Mouse (Mus musculus): ENCODE results near the gene Vgll2. TPM values are rescaled to one million over a fixed set of nuclear protein-coding genes. Genes with fewer than 3 reads are reported as not detected.

Vgll2 gene
- polyA plus RNA-seq, 1 experiment = not detected

DNA sequence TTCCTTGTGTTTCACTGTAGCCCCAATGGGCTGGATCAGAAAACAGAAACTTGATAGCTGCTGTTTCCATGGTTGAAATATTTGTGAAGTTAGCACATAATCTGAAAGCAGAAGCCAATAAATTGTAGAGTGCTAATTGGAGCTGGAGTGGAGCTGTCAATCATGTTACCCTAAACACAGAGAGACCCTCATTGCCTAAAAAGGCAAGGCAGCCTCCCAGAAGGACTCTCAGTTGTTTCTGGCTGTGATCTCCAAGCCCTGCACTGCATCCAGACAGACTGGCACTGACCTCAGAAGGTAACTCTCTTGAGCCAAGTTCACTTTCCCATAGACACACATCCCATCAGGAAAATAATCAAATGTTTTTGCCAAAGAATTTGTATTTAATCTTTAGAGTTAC, 11.4 kb downstream of the Vgll2 start:
- TF ChIP-seq POLR2A (IDR thresholded peaks at IDR 0.05; ENCODE audit: borderline replicate concordance, insufficient read depth, low read length) = no peak
- no peak for TF ChIP-seq CTCF (IDR thresholded peaks at IDR 0.05; ENCODE audit: borderline replicate concordance, insufficient read depth, low read depth, low read length)
- no peak for DNase-seq
- H3K27me3 ChIP-seq (ENCODE audit: control insufficient read depth, insufficient read depth, low read length) = no peaks in the 10 kb centered on the region; the same call in 1 of the 2 replicates
- no peak overlapping the region for H3K4me3 ChIP-seq (replicated peaks; ENCODE audit: insufficient read depth, low read depth, low read length)
- no peak overlapping the region for H3K27ac ChIP-seq (ENCODE audit: insufficient read depth, low read length)
- H3K4me1 ChIP-seq (ENCODE audit: control insufficient read depth, insufficient read depth, low read length) = no peaks in the 10 kb centered on the region

DNA sequence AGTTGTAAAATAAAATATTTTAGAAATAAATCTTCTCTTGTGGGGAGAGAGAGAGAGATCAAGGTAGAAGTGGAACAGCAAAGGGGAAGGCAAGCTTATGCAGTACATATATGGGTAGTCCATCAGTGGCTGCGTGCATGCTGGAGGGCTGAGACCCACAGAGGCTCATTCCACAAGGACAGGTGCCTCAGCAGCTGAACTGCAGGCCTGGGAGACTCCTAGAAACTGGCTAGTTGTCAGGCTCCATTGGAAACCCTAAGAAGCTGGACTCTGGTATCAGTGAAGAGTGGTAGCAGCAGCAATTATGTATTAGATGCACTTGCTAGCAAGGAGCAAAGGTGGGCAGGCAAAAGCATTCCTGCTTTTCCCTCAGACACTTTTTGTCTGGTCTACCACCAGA, 17.1 kb downstream of the Vgll2 start:
- no peaks in the 10 kb centered on the region for H3K27me3 ChIP-seq (ENCODE audit: control insufficient read depth, insufficient read depth, low read length)
- 79% methylated on average over 1 of the region's 1 CpGs for WGBS
- DNase-seq = no peak
- H3K4me1 ChIP-seq (ENCODE audit: control insufficient read depth, insufficient read depth, low read length) = no peaks in the 10 kb centered on the region
- H3K4me3 ChIP-seq (replicated peaks; ENCODE audit: insufficient read depth, low read depth, low read length) = no peak overlapping the region
- no peak for TF ChIP-seq POLR2A (IDR thresholded peaks at IDR 0.05; ENCODE audit: borderline replicate concordance, insufficient read depth, low read length)
- TF ChIP-seq CTCF (IDR thresholded peaks at IDR 0.05; ENCODE audit: borderline replicate concordance, insufficient read depth, low read depth, low read length) = no peak
- no peak overlapping the region for H3K27ac ChIP-seq (ENCODE audit: insufficient read depth, low read length)

DNA sequence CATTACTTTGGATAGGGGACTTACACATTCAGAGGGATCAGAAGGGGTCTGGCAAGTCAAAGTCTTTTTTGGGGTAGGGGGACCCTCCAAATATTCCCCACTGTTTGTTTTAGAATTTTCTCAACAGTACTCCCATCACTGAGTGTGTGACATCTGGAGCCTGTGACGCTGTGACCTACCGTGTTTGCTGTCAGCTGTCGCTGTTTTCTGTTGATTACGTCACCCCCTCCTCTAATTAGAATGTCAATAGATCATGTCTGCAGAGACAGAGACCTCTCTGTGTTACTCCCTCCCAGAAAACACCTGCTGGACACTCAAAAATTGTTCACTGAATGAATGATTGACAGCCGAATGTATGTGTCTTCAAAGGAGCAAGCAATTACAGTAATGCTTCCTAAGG, 20.8 kb downstream of the Vgll2 start:
- H3K4me3 ChIP-seq (replicated peaks; ENCODE audit: insufficient read depth, low read depth, low read length) = no peak overlapping the region
- TF ChIP-seq CTCF (IDR thresholded peaks at IDR 0.05; ENCODE audit: borderline replicate concordance, insufficient read depth, low read depth, low read length) (no peak), POLR2A (IDR thresholded peaks at IDR 0.05; ENCODE audit: borderline replicate concordance, insufficient read depth, low read length) (no peak)
- no peaks in the 10 kb centered on the region for H3K27me3 ChIP-seq (ENCODE audit: control insufficient read depth, insufficient read depth, low read length)
- 63% methylated on average over 5 of the region's 5 CpGs for WGBS
- no peaks in the 10 kb centered on the region for H3K4me1 ChIP-seq (ENCODE audit: control insufficient read depth, insufficient read depth, low read length)
- no peak overlapping the region for H3K27ac ChIP-seq (ENCODE audit: insufficient read depth, low read length)
- no peak for DNase-seq

DNA sequence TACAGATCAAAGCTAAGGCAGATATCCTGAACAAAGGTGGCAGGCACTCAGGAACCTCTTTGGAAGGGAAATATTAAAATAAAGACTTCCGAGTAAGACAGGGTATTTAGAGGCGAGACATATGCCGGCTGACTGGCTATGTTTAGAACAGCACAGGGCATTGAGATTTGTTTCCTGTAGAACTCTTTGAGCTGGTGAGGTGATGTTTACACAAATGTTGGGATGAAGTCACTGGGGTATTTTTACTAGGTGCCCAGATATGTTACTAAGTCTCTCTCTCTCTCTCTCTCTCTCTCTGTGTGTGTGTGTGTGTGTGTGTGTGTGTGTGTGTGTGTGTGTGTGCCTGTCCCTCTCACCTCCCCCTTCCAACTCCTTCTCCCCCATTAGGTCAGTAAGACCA, 26.0 kb downstream of the Vgll2 start:
- WGBS = 77% methylated on average over 3 of the region's 3 CpGs
- TF ChIP-seq POLR2A (IDR thresholded peaks at IDR 0.05; ENCODE audit: borderline replicate concordance, insufficient read depth, low read length) (no peak), CTCF (IDR thresholded peaks at IDR 0.05; ENCODE audit: borderline replicate concordance, insufficient read depth, low read depth, low read length) (no peak)
- H3K27me3 ChIP-seq (ENCODE audit: control insufficient read depth, insufficient read depth, low read length) = no peaks in the 10 kb centered on the region
- no peak overlapping the region for H3K27ac ChIP-seq (ENCODE audit: insufficient read depth, low read length)
- H3K4me1 ChIP-seq (ENCODE audit: control insufficient read depth, insufficient read depth, low read length) = no peaks in the 10 kb centered on the region
- DNase-seq = no peak
- H3K4me3 ChIP-seq (replicated peaks; ENCODE audit: insufficient read depth, low read depth, low read length) = no peak overlapping the region

DNA sequence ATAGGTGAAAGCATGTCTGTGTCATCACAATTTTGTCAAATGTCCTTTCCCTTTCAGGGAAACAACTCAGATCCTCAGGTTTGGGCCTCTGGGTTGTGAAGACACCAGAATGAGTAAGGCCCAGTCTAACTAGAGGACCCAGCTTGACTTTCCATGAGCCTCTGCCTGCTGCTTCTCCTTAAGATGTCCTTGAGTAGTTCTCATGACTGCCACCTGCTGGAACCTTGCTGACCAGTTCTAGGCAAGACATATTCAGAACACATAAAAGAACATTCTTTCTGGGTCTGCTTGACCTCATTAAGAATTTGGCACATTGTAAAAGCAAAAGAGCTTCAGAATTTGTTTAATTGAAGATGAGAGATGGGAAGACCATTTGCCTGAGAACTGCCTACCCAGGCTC, 50.2 kb downstream of the Vgll2 start:
- H3K4me3 ChIP-seq (replicated peaks; ENCODE audit: insufficient read depth, low read depth, low read length) = no peak overlapping the region
- peak in 1 of 2 experiments; percentile 6 for DNase-seq
- no peak for TF ChIP-seq POLR2A (IDR thresholded peaks at IDR 0.05; ENCODE audit: borderline replicate concordance, insufficient read depth, low read length)
- peak; percentile 34; the same call in 1 of the 2 replicates for TF ChIP-seq CTCF (IDR thresholded peaks at IDR 0.05; ENCODE audit: borderline replicate concordance, insufficient read depth, low read depth, low read length)
- no peaks in the 10 kb centered on the region for H3K4me1 ChIP-seq (ENCODE audit: control insufficient read depth, insufficient read depth, low read length)
- H3K27ac ChIP-seq (ENCODE audit: insufficient read depth, low read length) = no peak overlapping the region
- H3K27me3 ChIP-seq (ENCODE audit: control insufficient read depth, insufficient read depth, low read length) = no peaks in the 10 kb centered on the region

Other genes with a start within 250 kb of the Vgll2 start
- gene Ros1, start 172.7 kb downstream of the Vgll2 start, polyA plus RNA-seq (2012; rRNA removed) = not detected in 2 replicates
- 8.3 and 9.2 TPM in 2 replicates for gene Dcbld1, start 211.1 kb downstream of the Vgll2 start, polyA plus RNA-seq (2012; rRNA removed)